Mouse (Mus musculus) heart, embryonic 14.5 days (tissue): ENCODE measurements around the gene Arhgap42. TPM values are rescaled to one million over a fixed set of nuclear protein-coding genes. Genes with fewer than 3 reads are reported as not detected.

ENCODE experiments used
- ATAC-seq: fragments of 200-750 bp; cut with Nextera tagmentation; 2 replicates; pipeline ENCODE4 v1.8.0; 2017; ENCODE audit warnings: low read depth, moderate TSS enrichment; ENCODE audit not compliant: insufficient number of reproducible peaks, insufficient read depth, low FRiP score
- H3K27ac ChIP-seq, 2 experiments: fragments of 200-500 bp in 1 of 2; fragments of 300-500 bp in 1 of 2; sonication (generic) in 1 of 2; replicated peaks in 1 of 2; 2 replicates each; pipeline ENCODE4 v1.5.1; 2012 to 2014; ENCODE audit warnings: low read depth in 2 of 2, low read length in 2 of 2, control low read depth in 1 of 2, mild to moderate bottlenecking in 1 of 2, mixed read lengths in 1 of 2; ENCODE audit not compliant: control insufficient read depth in 1 of 2, insufficient read depth in 1 of 2
- H3K27me3 ChIP-seq: fragments of 300-500 bp; sonication (generic); 2 replicates; pipeline ENCODE4 v1.6.1; 2014; ENCODE audit warnings: mild to moderate bottlenecking, low read length, control low read depth; ENCODE audit not compliant: control insufficient read depth, insufficient read depth
- H3K36me3 ChIP-seq: fragments of 300-500 bp; sonication (generic); 2 replicates; pipeline ENCODE4 v1.6.1; 2014; ENCODE audit warnings: mild to moderate bottlenecking, control low read depth, low read length, mixed read lengths; ENCODE audit not compliant: control insufficient read depth, insufficient read depth
- H3K4me1 ChIP-seq, 2 experiments: fragments of 200-500 bp in 1 of 2; fragments of 300-500 bp in 1 of 2; sonication (generic) in 1 of 2; 2 replicates each; pipeline ENCODE4 v1.6.1; 2012 to 2014; ENCODE audit warnings: low read length in 2 of 2, control low read depth in 1 of 2, mixed read lengths in 1 of 2; ENCODE audit not compliant: control insufficient read depth in 2 of 2, insufficient read depth in 2 of 2
- H3K4me2 ChIP-seq: fragments of 300-500 bp; sonication (generic); 2 replicates; pipeline ENCODE4 v1.6.1; 2014; ENCODE audit warnings: mild to moderate bottlenecking, low read length
- H3K4me3 ChIP-seq, 2 experiments: fragments of 200-500 bp in 1 of 2; fragments of 300-500 bp in 1 of 2; sonication (generic) in 1 of 2; 2 replicates each; pipeline ENCODE4 v1.5.1; 2012 to 2014; ENCODE audit warnings: low read length in 2 of 2, mild to moderate bottlenecking in 2 of 2, control low read depth in 1 of 2, low read depth in 1 of 2, moderate library complexity in 1 of 2; ENCODE audit not compliant: control insufficient read depth in 1 of 2, insufficient read depth in 1 of 2
- H3K9ac ChIP-seq: fragments of 300-500 bp; sonication (generic); 2 replicates; pipeline ENCODE4 v1.6.1; 2014; ENCODE audit warnings: mild to moderate bottlenecking, low read length
- H3K9me3 ChIP-seq: fragments of 300-500 bp; sonication (generic); 2 replicates; pipeline ENCODE4 v1.6.1; 2016; ENCODE audit warnings: low read length, control low read depth; ENCODE audit not compliant: control insufficient read depth
- WGBS: fragments of 180-500 bp; shearing (Covaris S2); extraction: QIAGEN DNeasy Blood & Tissue Kit; methylation state at CpG from one replicate; pipeline ENCODE4 v1.1.7; 2014; 5-methylcytosine and 5-hydroxymethylcytosine counted together
- polyA plus RNA-seq: library from polyadenylated mRNA; unstranded; fragments of >200 nt; fragmentation: Nextera tagmentation; extraction: Ambion mirVana; gene quantifications from 2 replicates; pipeline ENCODE4 v1.2.1, GENCODE M21; 2014

Arhgap42 gene
- polyA plus RNA-seq, 1 experiment from 2014 or later: 14.8 TPM

- Histone ChIP-seq H3K9me3 (no peaks in the 10 kb centered on the region), H3K27ac (no peak overlapping the region), H3K36me3 (no peaks in the 10 kb centered on the region), H3K4me3 (no peak overlapping the region), H3K27me3 (no peaks in the 10 kb centered on the region), H3K4me1 (peaks cover 0 to 2% of the 10 kb centered on the region in 2 experiments; a peak in 1 of 4 replicates), H3K4me2 (no peak overlapping the region), H3K9ac (no peak overlapping the region)
- 32% methylated on average over 3 of the region's 3 CpGs for WGBS
- no peak for ATAC-seq
These were observed 78.2 kb downstream of the Arhgap42 start for GRCm38 (mm10) chr9:9160736-9161135.

- Histone ChIP-seq H3K9ac (no peak overlapping the region), H3K4me3 (no peak overlapping the region), H3K4me2 (no peak overlapping the region), H3K27ac (no peak overlapping the region), H3K4me1 (no peaks in the 10 kb centered on the region), H3K36me3 (no peaks in the 10 kb centered on the region), H3K9me3 (no peaks in the 10 kb centered on the region), H3K27me3 (no peaks in the 10 kb centered on the region)
- 74% methylated on average over 3 of the region's 3 CpGs for WGBS
- ATAC-seq: no peak
These were observed 80.7 kb downstream of the Arhgap42 start for GRCm38 (mm10) chr9:9158241-9158640.

GRCm38 (mm10) chr9:9157425-9157824, 81.5 kb downstream of the Arhgap42 start:
- no peak overlapping the region for H3K4me3 ChIP-seq
- H3K27me3 ChIP-seq: no peaks in the 10 kb centered on the region
- no peak overlapping the region for H3K27ac ChIP-seq
- H3K4me1 ChIP-seq: no peaks in the 10 kb centered on the region
- H3K4me2 ChIP-seq: no peak overlapping the region
- no peak overlapping the region for H3K9ac ChIP-seq
- H3K36me3 ChIP-seq: no peaks in the 10 kb centered on the region
- 87% methylated on average over 2 of the region's 2 CpGs for WGBS
- no peaks in the 10 kb centered on the region for H3K9me3 ChIP-seq
- no peak for ATAC-seq

GRCm38 (mm10) chr9:9154636-9155035, 84.3 kb downstream of the Arhgap42 start:
- 80% methylated on average over 3 of the region's 3 CpGs for WGBS
- H3K4me3 ChIP-seq: no peak overlapping the region
- H3K9me3 ChIP-seq: no peaks in the 10 kb centered on the region
- no peaks in the 10 kb centered on the region for H3K4me1 ChIP-seq
- no peak for ATAC-seq
- no peaks in the 10 kb centered on the region for H3K27me3 ChIP-seq
- no peaks in the 10 kb centered on the region for H3K36me3 ChIP-seq
- no peak overlapping the region for H3K9ac ChIP-seq
- H3K27ac ChIP-seq: no peak overlapping the region
- no peak overlapping the region for H3K4me2 ChIP-seq

- 87% methylated on average over 7 of the region's 7 CpGs for WGBS
- H3K27ac ChIP-seq: no peak overlapping the region
- no peak for ATAC-seq
- no peaks in the 10 kb centered on the region for H3K27me3 ChIP-seq
- H3K9ac ChIP-seq: no peak overlapping the region
- H3K4me1 ChIP-seq: no peaks in the 10 kb centered on the region
- no peak overlapping the region for H3K4me2 ChIP-seq
- H3K9me3 ChIP-seq: no peaks in the 10 kb centered on the region
- H3K4me3 ChIP-seq: no peak overlapping the region
- no peaks in the 10 kb centered on the region for H3K36me3 ChIP-seq
These were observed 94.4 kb downstream of the Arhgap42 start for GRCm38 (mm10) chr9:9144301-9145121.

GRCm38 (mm10) chr9:9143102-9143501, 95.8 kb downstream of the Arhgap42 start:
- 79% methylated on average over 5 of the region's 5 CpGs for WGBS
- no peaks in the 10 kb centered on the region for H3K4me1 ChIP-seq
- no peaks in the 10 kb centered on the region for H3K9me3 ChIP-seq
- no peak for ATAC-seq
- H3K36me3 ChIP-seq: no peaks in the 10 kb centered on the region
- no peak overlapping the region for H3K9ac ChIP-seq
- H3K4me2 ChIP-seq: no peak overlapping the region
- H3K4me3 ChIP-seq: no peak overlapping the region
- H3K27ac ChIP-seq: no peak overlapping the region
- H3K27me3 ChIP-seq: no peaks in the 10 kb centered on the region

- Histone ChIP-seq H3K9ac (no peak overlapping the region), H3K4me2 (no peak overlapping the region), H3K9me3 (no peaks in the 10 kb centered on the region), H3K36me3 (no peaks in the 10 kb centered on the region), H3K27ac (no peak overlapping the region), H3K4me3 (no peak overlapping the region), H3K27me3 (no peaks in the 10 kb centered on the region), H3K4me1 (no peaks in the 10 kb centered on the region)
- no peak for ATAC-seq
- 72% methylated on average over 7 of the region's 7 CpGs for WGBS
These were observed 96.3 kb downstream of the Arhgap42 start for GRCm38 (mm10) chr9:9142561-9142960.

- H3K27me3 ChIP-seq: no peaks in the 10 kb centered on the region
- no peak overlapping the region for H3K4me3 ChIP-seq
- H3K27ac ChIP-seq: no peak overlapping the region
- no peak overlapping the region for H3K9ac ChIP-seq
- 76% methylated on average over 1 of the region's 1 CpGs for WGBS
- H3K4me2 ChIP-seq: no peak overlapping the region
- H3K9me3 ChIP-seq: no peaks in the 10 kb centered on the region
- H3K4me1 ChIP-seq: no peaks in the 10 kb centered on the region
- ATAC-seq: no peak
- no peaks in the 10 kb centered on the region for H3K36me3 ChIP-seq
These were observed 96.8 kb downstream of the Arhgap42 start for GRCm38 (mm10) chr9:9142144-9142543.
